ENCODE assay signal across 12 mouse cellular contexts in genomic region chr13:44454136-44454535, GRCm38 (mm10).
DNase-seq lines count a peak whose midpoint lies in the region; ATAC-seq and TF ChIP-seq lines count a peak whose summit lies in the region.
"Had no signal": no experiment of that assay in that cellular context is flagged by ENCODE, and none has a peak within 500 bp of the region (broad histone marks: within the 10 kb centered on the region; RNA-seq: fewer than 3 reads in every experiment).

No protein-coding gene starts in this region.

- ATAC-seq in forebrain, postnatal 0 days: no peak
- ATAC-seq in liver, embryonic 11.5 days (replicated peaks; ENCODE audit: low FRiP score): no peak

- no peak for TF ChIP-seq CTCF in forebrain, postnatal 0 days (IDR thresholded peaks at IDR 0.05; ENCODE audit: low read depth)
- no peak for TF ChIP-seq CTCF in thymus, adult 2 months (IDR thresholded peaks at IDR 0.05; ENCODE audit: borderline replicate concordance, control insufficient read depth, extremely low read depth, insufficient read depth, low read length, poor library complexity)

- WGBS in forebrain, embryonic 10.5 days: 48% methylated on average over 9 of the region's 9 CpGs
- WGBS in forebrain, postnatal 0 days: 46% methylated on average over 9 of the region's 9 CpGs
- 38% methylated on average over 9 of the region's 9 CpGs for WGBS in liver, embryonic 11.5 days
- WGBS in embryonic facial prominence, embryonic 10.5 days: 23% methylated on average over 9 of the region's 9 CpGs
- WGBS in thymus, adult 2 months: 76% methylated on average over 9 of the region's 9 CpGs

- peak overlapping the region; percentile 53 for H3K27ac ChIP-seq in forebrain, embryonic 10.5 days
- no peak overlapping the region for H3K27ac ChIP-seq in forebrain, postnatal 0 days (ENCODE audit: low read depth, low read length)
- H3K27ac ChIP-seq in liver, embryonic 11.5 days (ENCODE audit: low read depth, low read length): no peak overlapping the region
- H3K27ac ChIP-seq in embryonic facial prominence, embryonic 10.5 days (replicated peaks): peak overlapping the region; percentile 63; the same call in 1 of the 2 replicates
- no peak overlapping the region for H3K27ac ChIP-seq in thymus, adult 2 months (ENCODE audit: control insufficient read depth, insufficient read depth, low read length)
- H3K27ac ChIP-seq: limb, embryonic 15.5 days had no signal

- no peaks in the 10 kb centered on the region for H3K27me3 ChIP-seq in forebrain, embryonic 10.5 days (ENCODE audit: poor library complexity, severe bottlenecking)
- H3K27me3 ChIP-seq in forebrain, postnatal 0 days (ENCODE audit: insufficient read depth, low read length): no peaks in the 10 kb centered on the region
- no peaks in the 10 kb centered on the region for H3K27me3 ChIP-seq in liver, embryonic 11.5 days (replicated peaks; ENCODE audit: control insufficient read depth, insufficient read depth, low read length)
- H3K27me3 ChIP-seq in embryonic facial prominence, embryonic 10.5 days (replicated peaks; ENCODE audit: low read depth, poor library complexity, severe bottlenecking): no peaks in the 10 kb centered on the region
- H3K27me3 ChIP-seq in thymus, adult 2 months (ENCODE audit: control insufficient read depth, insufficient read depth, low read length): no peaks in the 10 kb centered on the region
- H3K27me3 ChIP-seq: limb, embryonic 15.5 days had no signal

- DNase-seq in forebrain, embryonic 10.5 days (ENCODE audit: extremely low spot score, low spot score): no peak
- no peak for DNase-seq in forebrain, postnatal 0 days
- DNase-seq in liver: peak; percentile 11
- no peak for DNase-seq in liver, embryonic 11.5 days (ENCODE audit: low spot score)
- DNase-seq in embryonic facial prominence, embryonic 10.5 days (ENCODE audit: low spot score): peak; percentile 64
- peak; percentile 33 for DNase-seq in kidney, postnatal 14 days
- DNase-seq in adrenal gland, adult 18-20 months (ENCODE audit: low spot score in 2 of 2): no peak
- DNase-seq in thymus, adult 2 months: no peak
- DNase-seq: lung, postnatal 14 days; thymus, adult 18-20 months had no signal

- no peak overlapping the region for H3K9ac ChIP-seq in forebrain, postnatal 0 days
- H3K9ac ChIP-seq in liver, embryonic 11.5 days (ENCODE audit: low read depth, low read length): no peak overlapping the region
- H3K9ac ChIP-seq: limb, embryonic 15.5 days had no signal

- peaks cover 39% of the 10 kb centered on the region for H3K4me1 ChIP-seq in forebrain, embryonic 10.5 days
- H3K4me1 ChIP-seq in forebrain, postnatal 0 days (ENCODE audit: insufficient read depth): no peaks in the 10 kb centered on the region
- H3K4me1 ChIP-seq in liver, embryonic 11.5 days (replicated peaks; ENCODE audit: control insufficient read depth, insufficient read depth, low read length): no peaks in the 10 kb centered on the region
- peaks cover 38% of the 10 kb centered on the region for H3K4me1 ChIP-seq in embryonic facial prominence, embryonic 10.5 days
- peaks cover 5% of the 10 kb centered on the region; the same call in 1 of the 2 replicates for H3K4me1 ChIP-seq in thymus, adult 2 months (replicated peaks; ENCODE audit: control insufficient read depth, insufficient read depth, low read length)

- TF ChIP-seq POLR2A in thymus, adult 2 months (IDR thresholded peaks at IDR 0.05; ENCODE audit: control insufficient read depth, extremely low read depth, insufficient read depth, low read length, poor library complexity): no peak

- H3K4me2 ChIP-seq in forebrain, postnatal 0 days (ENCODE audit: low read depth): no peak overlapping the region
- H3K4me2 ChIP-seq in liver, embryonic 11.5 days: no peak overlapping the region
- H3K4me2 ChIP-seq: limb, embryonic 15.5 days had no signal

- no peaks in the 10 kb centered on the region for H3K36me3 ChIP-seq in forebrain, embryonic 10.5 days (replicated peaks)
- H3K36me3 ChIP-seq in forebrain, postnatal 0 days (ENCODE audit: insufficient read depth): no peaks in the 10 kb centered on the region
- H3K36me3 ChIP-seq in liver, embryonic 11.5 days (ENCODE audit: control insufficient read depth, insufficient read depth, low read length): no peaks in the 10 kb centered on the region
- H3K36me3 ChIP-seq in embryonic facial prominence, embryonic 10.5 days (replicated peaks): no peaks in the 10 kb centered on the region
- H3K36me3 ChIP-seq in thymus, adult 2 months (ENCODE audit: control insufficient read depth, insufficient read depth, low read length): no peaks in the 10 kb centered on the region
- H3K36me3 ChIP-seq: limb, embryonic 15.5 days had no signal

- H3K4me3 ChIP-seq in forebrain, embryonic 10.5 days: no peak overlapping the region
- H3K4me3 ChIP-seq in forebrain, postnatal 0 days (ENCODE audit: low read depth, low read length): no peak overlapping the region
- H3K4me3 ChIP-seq in liver, embryonic 11.5 days (ENCODE audit: low read depth, low read length): no peak overlapping the region
- H3K4me3 ChIP-seq in embryonic facial prominence, embryonic 10.5 days: peak overlapping the region; percentile 29; the same call in 1 of the 2 replicates
- no peak overlapping the region for H3K4me3 ChIP-seq in thymus, adult 2 months (ENCODE audit: control insufficient read depth, insufficient read depth, low read length)
- H3K4me3 ChIP-seq: limb, embryonic 15.5 days; myocyte had no signal

- 0 out of 2 replicates have a peak, but pooled peaks cover 15% of the 10 kb centered on the region for H3K9me3 ChIP-seq in forebrain, embryonic 10.5 days
- no peaks in the 10 kb centered on the region for H3K9me3 ChIP-seq in forebrain, postnatal 0 days (ENCODE audit: low read length)
- no peaks in the 10 kb centered on the region; the same call in 1 of the 2 replicates for H3K9me3 ChIP-seq in liver, embryonic 11.5 days (ENCODE audit: control insufficient read depth, low read length)
- no peaks in the 10 kb centered on the region for H3K9me3 ChIP-seq in embryonic facial prominence, embryonic 10.5 days
- H3K9me3 ChIP-seq: limb, embryonic 15.5 days had no signal

Comparison
In these comparisons a context has a peak if more than half of its experiments do, and no peak if none do; other contexts are left out.
1. DNase-seq: peak in liver (single experiment), embryonic facial prominence, embryonic 10.5 days (single experiment) and kidney, postnatal 14 days (single experiment); none in forebrain, embryonic 10.5 days (single experiment), forebrain, postnatal 0 days (single experiment), liver, embryonic 11.5 days (single experiment), adrenal gland, adult 18-20 months (0 of 2) and thymus, adult 2 months (single experiment).
2. H3K27ac ChIP-seq: peak in forebrain, embryonic 10.5 days (single experiment) and embryonic facial prominence, embryonic 10.5 days (single experiment); none in forebrain, postnatal 0 days (single experiment), liver, embryonic 11.5 days (single experiment) and thymus, adult 2 months (single experiment).